In genomic region chr13:13969796-13970195, GRCm38 (mm10) we compare ENCODE assay signal across 22 mouse cellular contexts. TPM values are rescaled to one million over a fixed set of nuclear protein-coding genes. Genes with fewer than 3 reads are reported as not detected.
A peak's percentile ranks its signal among the peaks of the same experiment; 100 is the strongest.
DNase-seq lines count a peak whose midpoint lies in the region; ATAC-seq and TF ChIP-seq lines count a peak whose summit lies in the region.
"Had no signal": no experiment of that assay in that cellular context is flagged by ENCODE, and none has a peak within 500 bp of the region (broad histone marks: within the 10 kb centered on the region; RNA-seq: fewer than 3 reads in every experiment).

No protein-coding gene starts in this region.

- no peak overlapping the region for H3K4me3 ChIP-seq in gastrocnemius, adult 2 months
- no peak overlapping the region for H3K4me3 ChIP-seq in embryonic fibroblast, embryonic 13.5 days (ENCODE audit: insufficient read depth, low read length)
- no peak overlapping the region for H3K4me3 ChIP-seq in stomach, postnatal 0 days (ENCODE audit: low read depth, low read length)
- H3K4me3 ChIP-seq: embryonic facial prominence, embryonic 10.5 days; embryonic facial prominence, embryonic 12.5 days; erythroblast, embryonic 14.5 days; forebrain, embryonic 10.5 days; forebrain, embryonic 12.5 days had no signal

- TF ChIP-seq CTCF in gastrocnemius, adult 2 months (IDR thresholded peaks at IDR 0.05): no peak
- no peak for TF ChIP-seq CTCF in embryonic fibroblast, embryonic 13.5 days (IDR thresholded peaks at IDR 0.05; ENCODE audit: borderline replicate concordance, insufficient read depth, low read length)
- TF ChIP-seq CTCF in stomach, postnatal 0 days (IDR thresholded peaks at IDR 0.05; ENCODE audit: low read depth): no peak

- H3K9ac ChIP-seq in stomach, postnatal 0 days (ENCODE audit: low read length): no peak overlapping the region
- H3K9ac ChIP-seq: embryonic facial prominence, embryonic 12.5 days; forebrain, embryonic 12.5 days had no signal

- H3K36me3 ChIP-seq in stomach, postnatal 0 days (ENCODE audit: control insufficient read depth, insufficient read depth, low read length): 0 out of 2 replicates have a peak, but pooled peaks cover 4% of the 10 kb centered on the region

- DNase-seq in gastrocnemius, adult 2 months: no peak
- DNase-seq in gastrocnemius, postnatal 14 days: no peak
- no peak for DNase-seq in cerebellum, adult 11 months
- no peak for DNase-seq in stomach, postnatal 0 days (ENCODE audit: low spot score)
- DNase-seq: adrenal gland, adult 8-10 months; adrenal gland, postnatal 14 days; adrenal gland, postnatal 36 days; cerebellum, adult 18-20 months; cerebellum, adult 8-10 months; cerebellum, adult 9-11 months; cerebellum, postnatal 14 days; cerebellum, postnatal 36 days had no signal

- WGBS in stomach, postnatal 0 days: 74% methylated on average over 1 of the region's 1 CpGs

- TF ChIP-seq EP300 in stomach, postnatal 0 days (optimal IDR thresholded peaks at IDR 0.05): no peak

- no peaks in the 10 kb centered on the region for H3K27me3 ChIP-seq in stomach, postnatal 0 days (ENCODE audit: control insufficient read depth, insufficient read depth, low read length)
- H3K27me3 ChIP-seq: embryonic facial prominence, embryonic 12.5 days; forebrain, embryonic 12.5 days; Patski had no signal

- intact Hi-C loops in gastrocnemius, adult 2 months (cut with DNase I): no loop called here
- intact Hi-C loops in gastrocnemius, postnatal 14 days (cut with DNase I; ENCODE audit: low total_unique reads): no loop called here

- no peak for ATAC-seq in stomach, postnatal 0 days (ENCODE audit: low FRiP score, low TSS enrichment)
- ATAC-seq: activated CD4-positive, CD25-positive, alpha-beta regulatory T cell, adult 4 months; forebrain, embryonic 14.5 days; forebrain, embryonic 16.5 days; Patski had no signal

- no peak for TF ChIP-seq POLR2A in embryonic fibroblast, embryonic 13.5 days (IDR thresholded peaks at IDR 0.05; ENCODE audit: low read depth, low read length)

- H3K27ac ChIP-seq in gastrocnemius, adult 2 months: peak overlapping the region; percentile 86
- peak overlapping the region; percentile 36; the same call in 1 of the 2 replicates for H3K27ac ChIP-seq in embryonic fibroblast, embryonic 13.5 days (ENCODE audit: insufficient read depth, low read length)
- H3K27ac ChIP-seq in stomach, postnatal 0 days (replicated peaks): no peak overlapping the region
- H3K27ac ChIP-seq: embryonic facial prominence, embryonic 10.5 days; embryonic facial prominence, embryonic 12.5 days; forebrain, embryonic 10.5 days; forebrain, embryonic 12.5 days had no signal

- no peak overlapping the region for H3K4me2 ChIP-seq in stomach, postnatal 0 days (replicated peaks; ENCODE audit: low read depth)
- H3K4me2 ChIP-seq: embryonic facial prominence, embryonic 12.5 days; forebrain, embryonic 12.5 days had no signal

- no peaks in the 10 kb centered on the region for H3K9me3 ChIP-seq in stomach, postnatal 0 days (ENCODE audit: control insufficient read depth, low read length)
- H3K9me3 ChIP-seq: embryonic facial prominence, embryonic 10.5 days; embryonic facial prominence, embryonic 12.5 days; forebrain, embryonic 10.5 days; forebrain, embryonic 12.5 days had no signal

- peaks cover 5% of the 10 kb centered on the region; the same call in 1 of the 2 replicates for H3K4me1 ChIP-seq in embryonic fibroblast, embryonic 13.5 days (ENCODE audit: control insufficient read depth, insufficient read depth, low read length)
- H3K4me1 ChIP-seq in stomach, postnatal 0 days (replicated peaks; ENCODE audit: control insufficient read depth, insufficient read depth): no peaks in the 10 kb centered on the region
- H3K4me1 ChIP-seq: embryonic facial prominence, embryonic 12.5 days had no signal

RNA-seq across cellular contexts. Expression of gene B3galnt2, which starts 15.5 kb away (rescaled TPM):
- 10 to 100 TPM; 88.5 to 89.4 TPM for total RNA-seq in gastrocnemius, adult 2 months (2021)
- total RNA-seq in gastrocnemius, postnatal 14 days (2021): 10 to 100 TPM; 35.9 to 40.2 TPM
- polyA plus RNA-seq in embryonic fibroblast, embryonic 13.5 days (2011; ENCODE audit: insufficient read length, low read depth, missing spikeins): 41.1 and 44.5 TPM in 2 replicates
- 17.4 and 18.0 TPM in 2 replicates for polyA plus RNA-seq in stomach, postnatal 0 days (2015; fragmentation: Nextera tagmentation; extraction: Ambion mirVana)
